Mouse (Mus musculus) left cerebral cortex, postnatal 14 days (tissue): ENCODE data around the gene Cpa5. TPM values are rescaled to one million over a fixed set of nuclear protein-coding genes. Genes with fewer than 3 reads are reported as not detected.
A peak's percentile ranks its signal among the peaks of the same experiment; 100 is the strongest.

Experiments
- DNase-seq, 2 experiments: peaks; one replicate each; pipeline ENCODE4 v3.0.0; 2021 to 2022; ENCODE audit warnings: low spot score in 2 of 2, mixed read lengths in 1 of 2
- intact Hi-C: fragments of 180-260 bp; cut with DNase I; formaldehyde crosslinking; loops from one replicate; pipeline ENCODE4 v1.15.1; 2025
- total RNA-seq, 2 experiments: library from RNA; stranded (reverse); gene quantifications; 2 replicates each; pipeline ENCODE4 v1.2.3; 2021

Cpa5 gene
- total RNA-seq, 2 experiments from 2014 or later, result not detected

GRCm38 (mm10) chr6:30673764-30674561 lies 63.2 kb downstream of the Cpa5 start:
- intact Hi-C loops, result no loop called here
- DNase-seq, result no peak

GRCm38 (mm10) chr6:30674714-30675280 lies 64.0 kb downstream of the Cpa5 start:
- intact Hi-C loops, result loop anchor here (5.0 kb wide), 1 partner anchor 122 kb away; no protein-coding TSS in a partner anchor

GRCm38 (mm10) chr6:30675281-30675771 lies 64.5 kb downstream of the Cpa5 start:
- intact Hi-C loops, result loop anchor here (5.0 kb wide), 1 partner anchor 123 kb away; no protein-coding TSS in a partner anchor
- no peak for DNase-seq

More at GRCm38 (mm10) chr6:30674714-30675280, 64.0 kb downstream of the Cpa5 start:
- peak in 1 of 2 experiments; percentile 28 for DNase-seq

GRCm38 (mm10) chr6:30676506-30676905 lies 65.7 kb downstream of the Cpa5 start:
- intact Hi-C loops, result loop anchor here (5.0 kb wide), 1 partner anchor 124 kb away; no protein-coding TSS in a partner anchor
- no peak for DNase-seq

- DNase-seq, result no peak
- intact Hi-C loops, result loop anchor here (5.0 kb wide), 1 partner anchor 125 kb away; no protein-coding TSS in a partner anchor
Measured at GRCm38 (mm10) chr6:30677591-30677990, 66.8 kb downstream of the Cpa5 start.

- intact Hi-C loops, result loop anchor here (5.0 kb wide), 1 partner anchor 126 kb away; no protein-coding TSS in a partner anchor
- no peak for DNase-seq
Measured at GRCm38 (mm10) chr6:30678482-30678881, 67.7 kb downstream of the Cpa5 start.

GRCm38 (mm10) chr6:30679567-30679966 lies 68.8 kb downstream of the Cpa5 start:
- intact Hi-C loops, result loop anchor here (5.0 kb wide), 1 partner anchor 127 kb away; no protein-coding TSS in a partner anchor
- DNase-seq, result no peak

- intact Hi-C loops, result no loop called here
Measured at GRCm38 (mm10) chr6:30680442-30680841, 69.6 kb downstream of the Cpa5 start.

More at GRCm38 (mm10) chr6:30680442-30680841, 69.6 kb downstream of the Cpa5 start:
- DNase-seq, result no peak

Other genes with a start within 250 kb of the Cpa5 start
- 10 to 100 TPM; 22.0 to 24.9 TPM for gene Zc3hc1, start 220.0 kb upstream of the Cpa5 start, total RNA-seq
- 100 to 1,000 TPM; 135 to 138 TPM for gene Klhdc10, start 209.1 kb upstream of the Cpa5 start, total RNA-seq
- 10 to 100 TPM; 16.1 to 16.4 TPM for gene Tmem209, start 101.2 kb upstream of the Cpa5 start, total RNA-seq
- 1 to 10 TPM in 1 of 2 experiments, under 1 TPM in 1; 0.25 to 1.3 TPM for gene Ssmem1, start 101.2 kb upstream of the Cpa5 start, total RNA-seq
- gene Cpa2, start 69.4 kb upstream of the Cpa5 start, total RNA-seq, result 1 to 10 TPM; 2.1 to 3.3 TPM
- under 1 TPM; 0.15 to 0.19 TPM for gene Cpa4, start 42.6 kb upstream of the Cpa5 start, total RNA-seq
- not detected for gene Cpa1, start 28.2 kb downstream of the Cpa5 start, total RNA-seq
- gene Cep41, start 82.7 kb downstream of the Cpa5 start, total RNA-seq, result 1 to 10 TPM; 7.2 to 7.4 TPM
- gene Mest, start 112.5 kb downstream of the Cpa5 start, total RNA-seq, result 100 to 1,000 TPM; 115 to 130 TPM